Mouse (Mus musculus) neural tube, embryonic 14.5 days (tissue): ENCODE results near the gene Hpse. TPM values are rescaled to one million over a fixed set of nuclear protein-coding genes. Genes with fewer than 3 reads are reported as not detected.
A peak's percentile ranks its signal among the peaks of the same experiment; 100 is the strongest.

Experiments used
- ATAC-seq: fragments of 200-750 bp; cut with Nextera tagmentation; 2 replicates; pipeline ENCODE4 v1.8.0; 2017; ENCODE audit warnings: low read depth, mild to moderate bottlenecking, moderate TSS enrichment, moderate library complexity
- H3K27ac ChIP-seq: fragments of 300-500 bp; sonication (generic); 2 replicates; pipeline ENCODE4 v1.5.1; 2014; ENCODE audit warnings: low read depth, mild to moderate bottlenecking, control low read depth, low read length, moderate library complexity, mixed read lengths
- H3K27me3 ChIP-seq: fragments of 300-500 bp; sonication (generic); 2 replicates; pipeline ENCODE4 v1.6.1; 2014; ENCODE audit warnings: low read length; ENCODE audit not compliant: control insufficient read depth, insufficient read depth
- H3K36me3 ChIP-seq: fragments of 300-500 bp; sonication (generic); 2 replicates; pipeline ENCODE4 v1.6.1; 2014; ENCODE audit warnings: low read length, mixed read lengths; ENCODE audit not compliant: control insufficient read depth, insufficient read depth
- H3K4me1 ChIP-seq: fragments of 300-500 bp; sonication (generic); 2 replicates; pipeline ENCODE4 v1.6.1; 2014; ENCODE audit warnings: low read length; ENCODE audit not compliant: control insufficient read depth, insufficient read depth
- H3K4me2 ChIP-seq: fragments of 300-500 bp; sonication (generic); 2 replicates; pipeline ENCODE4 v1.6.1; 2014; ENCODE audit warnings: mild to moderate bottlenecking, low read depth, low read length, control low read depth
- H3K4me3 ChIP-seq: fragments of 300-500 bp; sonication (generic); 2 replicates; pipeline ENCODE4 v1.5.1; 2014; ENCODE audit warnings: low read depth, low read length, control low read depth, mixed read lengths
- H3K9ac ChIP-seq: fragments of 300-500 bp; sonication (generic); replicated peaks from 2 replicates; pipeline ENCODE4 v1.6.1; 2014; ENCODE audit warnings: low read depth, mild to moderate bottlenecking, control low read depth, low read length, mixed read lengths
- H3K9me3 ChIP-seq: fragments of 300-500 bp; sonication (generic); 2 replicates; pipeline ENCODE4 v1.6.1; 2016; ENCODE audit warnings: low read length; ENCODE audit not compliant: control insufficient read depth
- WGBS: fragments of 180-500 bp; shearing (Covaris S2); extraction: QIAGEN DNeasy Blood & Tissue Kit; methylation state at CpG from one replicate; pipeline ENCODE4 v1.1.7; 2014; 5-methylcytosine and 5-hydroxymethylcytosine counted together
- polyA plus RNA-seq: library from polyadenylated mRNA; unstranded; fragments of >200 nt; fragmentation: Nextera tagmentation; extraction: Ambion mirVana; gene quantifications from 2 replicates; pipeline ENCODE4 v1.2.1, GENCODE M21; 2014

The Hpse gene
- polyA plus RNA-seq = 0.31 and 1.1 TPM in 2 replicates

- peak; percentile 60 for ATAC-seq
- no peaks in the 10 kb centered on the region for H3K36me3 ChIP-seq
- under 1% methylated on average over 51 of the region's 56 CpGs for WGBS
Measured at GRCm38 (mm10) chr5:100719235-100720088, at the start of gene Hpse. Gene Hpse, minus strand, starts transcription at chr5:100719716.

DNA sequence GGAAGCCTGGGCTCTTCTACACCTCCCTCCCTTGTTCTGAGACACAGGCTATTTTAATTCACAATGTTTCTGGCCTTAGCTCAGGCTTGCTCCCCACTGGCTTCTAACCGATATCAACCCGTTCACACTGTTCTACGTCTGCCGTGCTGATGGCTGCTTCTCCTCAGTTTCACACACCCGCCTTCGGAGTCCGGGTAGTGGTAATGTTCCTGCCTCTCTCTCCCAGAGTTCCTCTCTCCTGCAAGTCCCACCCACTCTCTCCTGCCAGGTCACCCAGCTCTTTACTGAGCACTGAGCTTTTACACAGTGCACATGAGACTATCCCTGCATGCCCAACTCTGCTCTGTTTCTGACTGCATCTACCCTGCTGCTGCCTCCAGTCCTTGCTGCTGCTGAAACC lies 46.5 kb upstream of the Hpse start:
- ATAC-seq = no peak
- no peak overlapping the region for H3K27ac ChIP-seq
- no peak overlapping the region for H3K4me3 ChIP-seq
- H3K9me3 ChIP-seq = no peaks in the 10 kb centered on the region
- H3K36me3 ChIP-seq = peaks cover 71% of the 10 kb centered on the region
- no peak overlapping the region for H3K4me2 ChIP-seq
- H3K4me1 ChIP-seq = no peaks in the 10 kb centered on the region
- H3K9ac ChIP-seq = no peak overlapping the region
- H3K27me3 ChIP-seq = no peaks in the 10 kb centered on the region
- WGBS = 97% methylated on average over 7 of the region's 7 CpGs

More at GRCm38 (mm10) chr5:100719235-100720088, at the start of gene Hpse:
- Histone ChIP-seq H3K4me3 (peak within 1 kb of the TSS; percentile 40), H3K27ac (no peak within 1 kb of the TSS), H3K4me1 (peaks cover 8% of the 10 kb centered on the region; the same call in 1 of the 2 replicates), H3K27me3 (peaks cover 3% of the 10 kb centered on the region; the same call in 1 of the 2 replicates), H3K4me2 (peak within 1 kb of the TSS; percentile 92), H3K9me3 (no peaks in the 10 kb centered on the region), H3K9ac (peak within 1 kb of the TSS; percentile 51)

- H3K4me2 ChIP-seq = no peak overlapping the region
- no peaks in the 10 kb centered on the region for H3K4me1 ChIP-seq
- H3K27me3 ChIP-seq = no peaks in the 10 kb centered on the region
- H3K27ac ChIP-seq = no peak overlapping the region
- no peak overlapping the region for H3K9ac ChIP-seq
- H3K36me3 ChIP-seq = peaks cover 38% of the 10 kb centered on the region
- no peak for ATAC-seq
- 93% methylated on average over 7 of the region's 7 CpGs for WGBS
- no peaks in the 10 kb centered on the region for H3K9me3 ChIP-seq
- no peak overlapping the region for H3K4me3 ChIP-seq
Measured at GRCm38 (mm10) chr5:100761736-100762135, 42.2 kb upstream of the Hpse start.

- no peaks in the 10 kb centered on the region for H3K27me3 ChIP-seq
- H3K36me3 ChIP-seq = peaks cover 28% of the 10 kb centered on the region
- no peak overlapping the region for H3K9ac ChIP-seq
- H3K4me1 ChIP-seq = no peaks in the 10 kb centered on the region
- H3K4me3 ChIP-seq = no peak overlapping the region
- H3K4me2 ChIP-seq = no peak overlapping the region
- 77% methylated on average over 10 of the region's 10 CpGs for WGBS
- ATAC-seq = no peak
- H3K9me3 ChIP-seq = no peaks in the 10 kb centered on the region
- H3K27ac ChIP-seq = no peak overlapping the region
Measured at GRCm38 (mm10) chr5:100760049-100760663, 40.6 kb upstream of the Hpse start.

DNA sequence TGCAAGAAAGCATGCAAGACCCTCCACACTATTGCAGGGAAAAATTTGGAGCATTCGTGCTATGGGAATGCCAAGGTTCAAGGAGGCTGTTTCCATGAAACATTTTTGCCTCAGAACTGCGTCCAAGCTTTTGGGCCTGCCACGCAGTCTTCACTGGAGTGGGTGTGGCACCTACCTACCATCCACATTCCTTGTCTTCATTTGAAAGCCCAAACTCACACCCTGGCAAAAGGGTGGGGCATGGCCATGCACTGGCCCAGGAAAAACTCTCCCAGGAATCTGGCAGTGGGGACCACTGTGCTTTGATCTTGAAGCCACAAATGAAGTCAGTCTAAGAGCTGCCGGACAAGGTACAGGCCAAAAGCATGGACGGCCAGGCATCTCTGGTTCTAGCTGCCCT lies 38.6 kb upstream of the Hpse start:
- no peaks in the 10 kb centered on the region for H3K4me1 ChIP-seq
- WGBS = 94% methylated on average over 5 of the region's 5 CpGs
- no peak overlapping the region for H3K4me2 ChIP-seq
- H3K27ac ChIP-seq = no peak overlapping the region
- H3K27me3 ChIP-seq = no peaks in the 10 kb centered on the region
- no peak overlapping the region for H3K4me3 ChIP-seq
- H3K9ac ChIP-seq = no peak overlapping the region
- no peaks in the 10 kb centered on the region for H3K9me3 ChIP-seq
- no peak for ATAC-seq
- peaks cover 9% of the 10 kb centered on the region for H3K36me3 ChIP-seq

GRCm38 (mm10) chr5:100753407-100753806 lies 33.9 kb upstream of the Hpse start:
- Histone ChIP-seq H3K9ac (no peak overlapping the region), H3K4me3 (no peak overlapping the region), H3K27me3 (no peaks in the 10 kb centered on the region), H3K9me3 (no peaks in the 10 kb centered on the region), H3K27ac (no peak overlapping the region), H3K4me1 (no peaks in the 10 kb centered on the region), H3K36me3 (no peaks in the 10 kb centered on the region), H3K4me2 (no peak overlapping the region)
- WGBS = 31% methylated on average over 7 of the region's 7 CpGs
- ATAC-seq = no peak

- Histone ChIP-seq H3K36me3 (no peaks in the 10 kb centered on the region), H3K27me3 (no peaks in the 10 kb centered on the region), H3K4me3 (no peak overlapping the region), H3K9ac (no peak overlapping the region), H3K9me3 (no peaks in the 10 kb centered on the region), H3K4me2 (no peak overlapping the region), H3K4me1 (no peaks in the 10 kb centered on the region), H3K27ac (no peak overlapping the region)
- WGBS = 40% methylated on average over 4 of the region's 4 CpGs
- ATAC-seq = no peak
Measured at GRCm38 (mm10) chr5:100751655-100752054, 32.1 kb upstream of the Hpse start.

- Histone ChIP-seq H3K27ac (no peak overlapping the region), H3K4me3 (no peak overlapping the region), H3K9ac (no peak overlapping the region), H3K4me1 (no peaks in the 10 kb centered on the region), H3K4me2 (no peak overlapping the region), H3K36me3 (no peaks in the 10 kb centered on the region), H3K9me3 (no peaks in the 10 kb centered on the region), H3K27me3 (no peaks in the 10 kb centered on the region)
- WGBS = 85% methylated on average over 10 of the region's 10 CpGs
- ATAC-seq = no peak
Measured at GRCm38 (mm10) chr5:100750617-100751255, 31.2 kb upstream of the Hpse start.

- H3K4me2 ChIP-seq = no peak overlapping the region
- H3K9me3 ChIP-seq = no peaks in the 10 kb centered on the region
- H3K27ac ChIP-seq = no peak overlapping the region
- no peaks in the 10 kb centered on the region for H3K27me3 ChIP-seq
- H3K4me1 ChIP-seq = no peaks in the 10 kb centered on the region
- no peaks in the 10 kb centered on the region for H3K36me3 ChIP-seq
- no peak for ATAC-seq
- WGBS = 91% methylated on average over 8 of the region's 8 CpGs
- H3K4me3 ChIP-seq = no peak overlapping the region
- no peak overlapping the region for H3K9ac ChIP-seq
Measured at GRCm38 (mm10) chr5:100738802-100739201, 19.3 kb upstream of the Hpse start.
